Mouse (Mus musculus): Measurements from ENCODE around the gene Mmel1. TPM values are rescaled to one million over a fixed set of nuclear protein-coding genes. Genes with fewer than 3 reads are reported as not detected.

Mmel1 gene
- total RNA-seq, 2 experiments from 2014 or later = 0.49 to 0.68 TPM

- intact Hi-C loops (cut with DNase I; ENCODE audit: low total_unique reads) = no loop called here
- DNase-seq = no peak
These were observed 7.4 kb upstream of the Mmel1 start for GRCm38 (mm10) chr4:154861967-154862366.

- DNase-seq = no peak
- intact Hi-C loops (cut with DNase I; ENCODE audit: low total_unique reads) = no loop called here
These were observed 5.9 kb upstream of the Mmel1 start for GRCm38 (mm10) chr4:154863436-154863935.

GRCm38 (mm10) chr4:154864271-154864771, 5.1 kb upstream of the Mmel1 start:
- peak; percentile 91 for DNase-seq
- intact Hi-C loops (cut with DNase I; ENCODE audit: low total_unique reads) = no loop called here

DNA sequence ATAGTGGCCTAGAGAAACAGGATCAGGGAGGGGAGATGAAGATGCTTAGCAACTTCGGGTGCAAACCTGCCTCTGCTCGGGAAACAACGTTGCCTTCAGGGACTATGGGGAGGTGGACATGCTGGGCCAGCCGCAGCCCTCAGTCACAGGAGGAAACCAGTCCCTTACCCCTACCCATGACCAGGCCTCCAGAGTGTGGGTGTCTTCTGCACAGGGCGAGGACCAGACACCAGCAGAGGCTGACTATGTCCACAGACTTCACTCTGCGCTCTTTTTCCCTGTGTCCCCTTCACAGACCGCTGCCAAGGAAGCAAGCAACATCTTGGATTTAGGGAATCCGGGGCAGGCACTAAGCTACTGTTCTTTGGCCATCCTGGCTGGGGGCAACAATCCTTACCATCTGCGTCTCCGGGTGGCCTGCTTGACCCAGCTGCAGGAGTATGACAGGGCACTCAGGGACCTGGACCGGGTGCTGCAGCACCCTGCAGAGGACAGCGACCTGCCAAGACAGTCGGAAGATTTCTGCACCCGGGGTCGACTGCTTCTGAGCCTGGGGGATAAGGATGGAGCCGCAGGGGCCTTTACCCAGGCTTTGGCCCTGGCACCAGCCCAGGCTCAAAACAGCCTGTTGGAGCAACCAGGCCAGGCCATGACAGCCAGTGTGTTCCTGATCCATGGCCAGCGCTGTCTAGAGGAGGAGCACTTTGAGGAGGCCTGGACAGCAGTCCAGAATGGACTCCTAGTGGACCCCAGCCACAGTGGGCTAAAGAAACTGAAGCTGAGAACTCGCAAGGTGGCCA, 4.2 kb upstream of the Mmel1 start:
- intact Hi-C loops (cut with DNase I; ENCODE audit: low total_unique reads) = no loop called here

DNA sequence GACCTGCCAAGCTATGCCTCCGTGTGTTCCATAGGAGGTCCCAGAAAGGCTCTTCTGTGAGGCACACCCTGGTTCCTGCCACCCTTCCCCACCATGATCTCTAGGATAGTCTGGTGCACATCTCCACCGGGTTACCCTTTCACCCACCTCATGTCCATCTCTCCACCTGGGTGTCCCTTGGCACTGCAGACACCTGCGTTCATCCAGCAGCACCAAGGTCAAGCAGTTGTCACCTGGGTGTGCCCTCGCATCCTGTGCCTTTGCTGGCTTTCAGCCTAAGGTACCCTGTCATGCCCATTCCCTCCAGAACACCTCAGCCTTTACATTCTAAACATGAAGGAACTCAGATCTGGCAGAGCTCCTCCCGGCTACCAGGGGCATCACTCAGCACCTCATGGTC, 3.0 kb upstream of the Mmel1 start:
- DNase-seq = no peak
- intact Hi-C loops (cut with DNase I; ENCODE audit: low total_unique reads) = no loop called here

More for the DNA sequence above, 4.2 kb upstream of the Mmel1 start:
- DNase-seq = no peak

DNA sequence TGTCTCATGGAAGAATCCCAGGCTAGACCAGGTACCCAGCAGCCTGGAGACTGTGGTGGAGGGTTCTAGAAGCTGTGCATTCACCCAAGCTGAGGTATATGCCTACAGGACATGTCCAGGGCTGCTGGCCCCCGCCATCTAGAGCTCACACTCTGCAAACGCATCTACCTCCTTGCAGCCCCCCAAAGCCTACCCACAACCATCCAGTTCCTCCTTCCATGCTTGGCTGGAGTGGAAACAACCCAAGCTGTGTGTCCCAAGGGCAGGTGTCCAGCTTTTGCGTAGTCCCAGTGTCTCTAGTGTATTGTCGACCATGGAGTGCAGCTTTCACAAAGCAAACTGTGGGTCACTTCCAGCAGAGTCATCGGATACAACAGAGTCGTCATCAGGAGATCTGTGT, 2.1 kb upstream of the Mmel1 start:
- intact Hi-C loops (cut with DNase I; ENCODE audit: low total_unique reads) = no loop called here
- DNase-seq = no peak

- DNase-seq = no peak
- intact Hi-C loops (cut with DNase I; ENCODE audit: low total_unique reads) = loop anchor here (5.0 to 10.0 kb wide), 2 partner anchors 74 to 192 kb away; no protein-coding TSS in a partner anchor
These were observed 1.3 kb downstream of the Mmel1 start for GRCm38 (mm10) chr4:154870721-154871120.

- intact Hi-C loops (cut with DNase I; ENCODE audit: low total_unique reads) = loop anchor here (5.0 to 10.0 kb wide), 2 partner anchors 73 to 190 kb away; no protein-coding TSS in a partner anchor
- DNase-seq = no peak
These were observed 2.4 kb downstream of the Mmel1 start for GRCm38 (mm10) chr4:154871757-154872251.

GRCm38 (mm10) chr4:154873186-154873585, 3.8 kb downstream of the Mmel1 start:
- DNase-seq = no peak
- intact Hi-C loops (cut with DNase I; ENCODE audit: low total_unique reads) = loop anchor here (5.0 to 10.0 kb wide), 2 partner anchors 72 to 189 kb away; no protein-coding TSS in a partner anchor

GRCm38 (mm10) chr4:154877864-154878548, 8.6 kb downstream of the Mmel1 start:
- intact Hi-C loops (cut with DNase I; ENCODE audit: low total_unique reads) = loop anchor here (5.0 to 10.0 kb wide), 2 partner anchors 34 to 67 kb away; no protein-coding TSS in a partner anchor
- peak; percentile 91 for DNase-seq

DNA sequence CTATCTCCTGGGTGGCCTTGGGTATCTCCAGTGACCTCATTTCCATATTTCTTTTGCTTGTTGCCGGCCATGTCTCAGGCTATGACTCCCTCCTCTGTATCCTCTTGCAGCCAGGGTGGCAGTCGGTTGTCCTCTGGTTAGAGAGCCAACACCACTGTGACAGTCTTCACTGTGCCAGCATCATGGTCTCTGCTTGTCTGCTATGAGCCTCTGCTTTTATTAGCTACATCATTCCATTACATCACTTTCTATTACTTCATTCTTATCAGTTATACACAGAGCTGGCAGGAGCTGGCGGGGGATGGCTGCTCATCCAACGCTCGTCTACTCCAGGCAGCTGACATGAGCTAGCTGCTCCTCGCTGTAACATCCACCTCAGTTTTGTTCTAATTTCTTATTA, 11.3 kb downstream of the Mmel1 start:
- peak; percentile 2 for DNase-seq

DNA sequence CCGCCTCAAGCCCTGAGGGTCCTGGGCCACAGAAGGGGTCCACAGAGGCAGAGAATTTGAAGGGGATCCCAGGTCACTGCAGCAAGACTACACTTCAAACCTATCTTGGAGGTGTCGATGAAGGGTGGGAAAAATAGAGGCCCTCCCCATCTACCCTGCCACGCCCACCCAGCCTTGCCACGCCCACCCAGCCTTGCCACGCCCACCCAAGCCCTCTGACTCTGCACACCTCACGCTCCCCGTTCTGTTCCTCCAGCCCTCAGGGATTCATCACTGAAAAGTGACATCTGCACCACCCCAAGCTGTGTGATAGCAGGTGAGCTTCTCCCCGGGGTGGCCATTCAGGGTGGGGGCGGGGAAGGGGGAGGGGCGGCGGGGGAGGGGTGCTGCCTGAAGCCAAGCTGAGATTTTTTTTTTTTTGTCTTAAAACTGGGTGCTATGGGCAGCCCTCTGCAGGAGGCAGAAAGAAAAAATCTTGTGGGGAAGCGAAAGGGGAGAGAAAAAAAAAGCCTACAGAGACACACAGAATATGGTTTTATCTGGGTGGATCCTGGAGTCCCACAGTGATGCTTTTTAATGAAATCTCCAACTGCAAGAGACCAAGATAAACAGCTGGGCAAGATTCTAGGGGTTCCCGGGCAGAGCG, 12.8 kb downstream of the Mmel1 start:
- intact Hi-C loops (cut with DNase I; ENCODE audit: low total_unique reads) = no loop called here
- no peak for DNase-seq

More for the DNA sequence above, 11.3 kb downstream of the Mmel1 start:
- intact Hi-C loops (cut with DNase I; ENCODE audit: low total_unique reads) = no loop called here

DNA sequence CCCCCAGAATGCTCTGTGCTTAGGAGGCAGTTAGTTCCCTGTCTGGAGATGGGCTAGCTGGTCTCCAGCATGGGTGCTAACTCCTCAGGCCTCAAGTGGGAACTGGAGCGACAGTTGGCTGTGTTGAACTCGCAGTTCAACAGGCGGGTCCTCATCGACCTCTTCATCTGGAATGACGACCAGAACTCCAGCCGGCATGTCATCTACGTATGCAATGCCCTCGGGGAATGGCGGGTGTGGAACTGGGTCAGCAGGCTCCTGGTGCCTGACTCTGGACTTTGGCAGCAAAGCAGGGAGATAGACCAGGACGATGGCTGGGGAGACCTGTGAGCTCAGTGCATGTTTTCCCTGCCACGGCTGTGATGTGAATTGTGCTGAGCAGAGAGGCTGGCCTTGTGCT, 16.0 kb downstream of the Mmel1 start:
- no peak for DNase-seq
- intact Hi-C loops (cut with DNase I; ENCODE audit: low total_unique reads) = no loop called here

DNA sequence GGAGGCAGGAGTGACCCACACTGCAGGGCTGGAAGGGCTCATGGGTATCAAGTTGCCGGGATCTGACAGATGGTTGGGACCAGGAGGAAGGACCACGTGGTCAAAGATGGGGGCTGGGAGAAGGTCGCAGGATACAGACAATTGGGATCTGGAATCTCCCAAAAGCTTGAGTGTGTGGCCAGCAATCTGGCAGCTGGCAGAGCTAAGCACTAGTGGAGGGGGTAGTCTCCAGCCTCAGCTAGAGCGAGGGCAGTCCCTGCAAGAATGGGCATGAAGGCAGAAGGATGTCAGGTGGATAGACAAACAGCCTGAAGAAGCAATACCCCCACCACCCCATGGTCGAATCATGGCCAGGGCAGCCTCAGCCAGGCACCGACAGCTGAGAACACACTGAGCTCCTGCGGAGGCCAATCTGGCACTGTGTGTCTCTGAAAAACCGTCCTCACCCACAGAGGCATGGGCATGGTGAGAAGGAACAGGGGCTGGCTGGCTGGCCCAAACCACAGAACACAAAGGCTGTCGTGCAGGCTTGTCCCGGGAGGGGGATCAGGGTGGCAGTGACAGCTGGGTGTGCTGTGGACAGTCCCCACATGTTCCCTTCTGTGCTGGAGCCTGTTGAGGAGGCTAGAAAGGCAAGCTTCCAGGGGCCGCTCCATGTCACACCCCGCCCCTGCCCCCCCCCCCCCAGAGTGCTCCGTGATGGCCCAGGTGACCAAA, 17.6 kb downstream of the Mmel1 start:
- peak; percentile 32 for DNase-seq
- intact Hi-C loops (cut with DNase I; ENCODE audit: low total_unique reads) = no loop called here

DNA sequence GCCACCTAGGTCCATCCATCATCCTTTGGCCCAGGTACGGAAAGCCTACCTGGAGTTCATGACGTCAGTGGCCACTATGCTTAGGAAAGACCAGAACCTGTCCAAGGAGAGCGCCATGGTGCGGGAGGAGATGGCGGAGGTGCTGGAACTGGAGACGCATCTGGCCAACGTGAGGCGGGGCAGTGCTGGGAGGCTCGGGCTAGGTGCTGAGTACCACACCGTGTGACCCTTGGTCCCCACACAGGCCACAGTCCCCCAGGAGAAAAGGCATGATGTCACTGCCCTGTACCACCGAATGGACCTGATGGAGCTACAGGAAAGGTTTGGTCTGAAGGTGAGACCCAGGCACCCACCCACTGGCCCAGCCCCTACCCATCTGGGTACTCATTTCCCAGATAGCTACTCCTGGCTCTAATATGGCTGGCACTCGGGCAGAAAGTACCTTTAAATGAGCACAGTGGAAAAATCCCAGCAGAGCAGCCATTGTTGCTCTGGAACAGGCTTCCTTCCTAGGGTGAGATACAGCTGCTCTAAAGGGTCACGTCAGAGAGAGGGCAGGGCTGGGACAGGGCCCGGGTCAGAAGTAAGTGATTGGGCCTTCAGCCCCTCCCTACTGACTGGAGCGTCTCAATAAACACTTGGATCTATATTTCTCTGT, 18.3 kb downstream of the Mmel1 start:
- no peak for DNase-seq
- intact Hi-C loops (cut with DNase I; ENCODE audit: low total_unique reads) = no loop called here

GRCm38 (mm10) chr4:154890887-154891286, 21.5 kb downstream of the Mmel1 start:
- no peak for DNase-seq
- intact Hi-C loops (cut with DNase I; ENCODE audit: low total_unique reads) = no loop called here

- DNase-seq = no peak
- intact Hi-C loops (cut with DNase I; ENCODE audit: low total_unique reads) = no loop called here
These were observed 26.2 kb downstream of the Mmel1 start for GRCm38 (mm10) chr4:154895549-154895948.

DNA sequence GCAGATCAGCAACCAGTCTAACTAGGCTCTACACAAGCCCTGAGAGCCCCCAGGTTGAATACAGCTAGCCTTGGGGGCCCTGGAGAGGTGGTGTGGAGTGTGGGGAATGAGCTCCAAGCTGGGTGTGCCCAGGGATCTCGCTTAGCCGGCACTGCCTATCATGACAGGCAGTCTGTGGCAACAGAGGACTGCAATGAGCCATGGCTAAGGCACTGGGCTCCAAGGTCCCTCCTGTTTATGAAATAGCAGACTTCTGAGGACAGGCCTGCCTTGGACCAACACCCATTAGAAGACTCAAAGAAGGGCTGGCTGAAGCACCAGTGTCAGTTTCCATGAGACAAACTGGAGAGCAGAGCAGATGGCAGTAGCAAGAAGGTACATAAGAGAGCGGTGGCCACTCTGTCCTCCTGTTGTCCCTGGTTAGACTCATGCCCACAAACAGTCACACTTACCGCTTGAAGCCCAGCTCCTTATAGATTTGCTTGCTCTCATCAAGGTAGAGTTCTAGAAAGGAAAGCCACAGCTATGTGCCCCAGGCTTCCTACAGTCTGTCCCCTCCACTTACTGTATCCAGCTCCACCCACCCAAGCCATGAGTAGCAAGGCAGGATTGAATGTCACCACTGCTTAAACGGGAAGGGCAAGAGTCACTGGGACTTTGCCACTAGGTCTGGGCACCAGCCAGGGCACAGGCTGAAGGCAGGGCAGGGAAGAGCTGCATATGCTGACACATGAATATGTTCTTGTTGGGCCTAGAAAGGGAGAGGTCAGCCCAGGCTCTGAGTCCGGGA, 28.5 kb downstream of the Mmel1 start:
- DNase-seq = peak; percentile 71
- intact Hi-C loops (cut with DNase I; ENCODE audit: low total_unique reads) = no loop called here
